Mouse (Mus musculus) embryonic facial prominence, embryonic 12.5 days (tissue): Measurements from ENCODE around the gene Ccdc9b. TPM values are rescaled to one million over a fixed set of nuclear protein-coding genes. Genes with fewer than 3 reads are reported as not detected.

ENCODE experiments used
- ATAC-seq: fragments of 200-750 bp; cut with Nextera tagmentation; 2 replicates; pipeline ENCODE4 v1.8.0; 2017; ENCODE audit not compliant: insufficient number of reproducible peaks, insufficient read depth, low FRiP score, low TSS enrichment
- H3K27ac ChIP-seq: fragments of 300-500 bp; sonication (generic); 2 replicates; pipeline ENCODE4 v1.5.1; 2016; ENCODE audit warnings: mild to moderate bottlenecking
- H3K27me3 ChIP-seq: fragments of 300-500 bp; sonication (generic); 2 replicates; pipeline ENCODE4 v1.6.1; 2016; ENCODE audit warnings: mild to moderate bottlenecking, moderate library complexity
- H3K36me3 ChIP-seq: fragments of 300-500 bp; sonication (generic); 2 replicates; pipeline ENCODE4 v1.6.1; 2016; ENCODE audit warnings: mild to moderate bottlenecking
- H3K4me1 ChIP-seq: fragments of 300-500 bp; sonication (generic); 2 replicates; pipeline ENCODE4 v1.6.1; 2016
- H3K4me2 ChIP-seq: fragments of 300-500 bp; sonication (generic); replicated peaks from 2 replicates; pipeline ENCODE4 v1.6.1; 2016; ENCODE audit warnings: mild to moderate bottlenecking, moderate library complexity
- H3K4me3 ChIP-seq: fragments of 300-500 bp; sonication (generic); 2 replicates; pipeline ENCODE4 v1.5.1; 2016; ENCODE audit warnings: mild to moderate bottlenecking
- H3K9ac ChIP-seq: fragments of 300-500 bp; sonication (generic); 2 replicates; pipeline ENCODE4 v1.6.1; 2016; ENCODE audit warnings: mild to moderate bottlenecking, moderate library complexity
- H3K9me3 ChIP-seq: fragments of 300-500 bp; sonication (generic); 2 replicates; pipeline ENCODE4 v1.6.1; 2016; ENCODE audit warnings: mild to moderate bottlenecking, moderate library complexity
- WGBS: fragments of 180-500 bp; shearing (Covaris S2); methylation state at CpG from one replicate; pipeline ENCODE4 v1.1.7; 2016; 5-methylcytosine and 5-hydroxymethylcytosine counted together
- polyA plus RNA-seq: library from polyadenylated mRNA; unstranded; fragments of >200 nt; fragmentation: Nextera tagmentation; extraction: Ambion mirVana; gene quantifications from 2 replicates; pipeline ENCODE4 v1.2.1, GENCODE M21; 2016

Ccdc9b gene
- polyA plus RNA-seq, 1 experiment from 2014 or later: 1.5 TPM

- no peak within 1 kb of the TSS for H3K9ac ChIP-seq
Observed at GRCm38 (mm10) chr2:118728337-118728736, 34.1 kb downstream of the Ccdc9b start, which contains the start of gene Plcb2. Gene Plcb2, minus strand, starts transcription at chr2:118728438.

GRCm38 (mm10) chr2:118727911-118728310 is 34.5 kb downstream of the Ccdc9b start:
- Histone ChIP-seq H3K9me3 (no peaks in the 10 kb centered on the region), H3K27ac (no peak overlapping the region), H3K4me3 (no peak overlapping the region), H3K27me3 (peaks cover 39% of the 10 kb centered on the region), H3K9ac (no peak overlapping the region), H3K4me1 (peaks cover 17% of the 10 kb centered on the region), H3K36me3 (no peaks in the 10 kb centered on the region), H3K4me2 (no peak overlapping the region)
- 20% methylated on average over 9 of the region's 9 CpGs for WGBS
- ATAC-seq: no peak

More at GRCm38 (mm10) chr2:118728337-118728736, 34.1 kb downstream of the Ccdc9b start, which contains the start of gene Plcb2:
- H3K27me3 ChIP-seq: peaks cover 40% of the 10 kb centered on the region
- H3K27ac ChIP-seq: no peak within 1 kb of the TSS
- H3K36me3 ChIP-seq: no peaks in the 10 kb centered on the region
- no peak within 1 kb of the TSS for H3K4me2 ChIP-seq
- no peaks in the 10 kb centered on the region for H3K9me3 ChIP-seq
- 9% methylated on average over 7 of the region's 7 CpGs for WGBS
- H3K4me1 ChIP-seq: peaks cover 17% of the 10 kb centered on the region
- no peak; the same call in 1 of the 2 replicates for ATAC-seq
- H3K4me3 ChIP-seq: no peak within 1 kb of the TSS

GRCm38 (mm10) chr2:118726873-118727272 is 35.6 kb downstream of the Ccdc9b start:
- H3K4me2 ChIP-seq: no peak overlapping the region
- peaks cover 38% of the 10 kb centered on the region for H3K27me3 ChIP-seq
- peaks cover 17% of the 10 kb centered on the region for H3K4me1 ChIP-seq
- no peak overlapping the region for H3K9ac ChIP-seq
- no peaks in the 10 kb centered on the region for H3K36me3 ChIP-seq
- ATAC-seq: no peak
- H3K4me3 ChIP-seq: no peak overlapping the region
- 85% methylated on average over 2 of the region's 2 CpGs for WGBS
- no peaks in the 10 kb centered on the region for H3K9me3 ChIP-seq
- H3K27ac ChIP-seq: no peak overlapping the region

- no peak overlapping the region for H3K27ac ChIP-seq
Observed at GRCm38 (mm10) chr2:118725511-118725910, 37.0 kb downstream of the Ccdc9b start.

GRCm38 (mm10) chr2:118723693-118724486 is 38.6 kb downstream of the Ccdc9b start:
- 84% methylated on average over 15 of the region's 15 CpGs for WGBS
- H3K27me3 ChIP-seq: peaks cover 29% of the 10 kb centered on the region
- no peak for ATAC-seq

More at GRCm38 (mm10) chr2:118725511-118725910, 37.0 kb downstream of the Ccdc9b start:
- no peak overlapping the region for H3K9ac ChIP-seq
- no peak overlapping the region for H3K4me3 ChIP-seq
- ATAC-seq: no peak
- peaks cover 16% of the 10 kb centered on the region for H3K4me1 ChIP-seq
- H3K27me3 ChIP-seq: peaks cover 30% of the 10 kb centered on the region
- H3K36me3 ChIP-seq: no peaks in the 10 kb centered on the region
- no peaks in the 10 kb centered on the region for H3K9me3 ChIP-seq
- no peak overlapping the region for H3K4me2 ChIP-seq
- 82% methylated on average over 4 of the region's 4 CpGs for WGBS

GRCm38 (mm10) chr2:118716677-118717076 is 45.8 kb downstream of the Ccdc9b start:
- Histone ChIP-seq H3K4me1 (peaks cover under 1% of the 10 kb centered on the region), H3K27ac (no peak overlapping the region), H3K9ac (no peak overlapping the region), H3K4me2 (no peak overlapping the region), H3K9me3 (no peaks in the 10 kb centered on the region), H3K27me3 (peaks cover 27% of the 10 kb centered on the region), H3K36me3 (no peaks in the 10 kb centered on the region), H3K4me3 (no peak overlapping the region)
- 86% methylated on average over 5 of the region's 5 CpGs for WGBS
- no peak for ATAC-seq

More at GRCm38 (mm10) chr2:118723693-118724486, 38.6 kb downstream of the Ccdc9b start:
- Histone ChIP-seq H3K4me2 (no peak overlapping the region), H3K27ac (no peak overlapping the region), H3K4me1 (peaks cover 10% of the 10 kb centered on the region), H3K4me3 (no peak overlapping the region), H3K9me3 (no peaks in the 10 kb centered on the region), H3K36me3 (no peaks in the 10 kb centered on the region), H3K9ac (no peak overlapping the region)

GRCm38 (mm10) chr2:118714230-118714629 is 48.2 kb downstream of the Ccdc9b start:
- Histone ChIP-seq H3K27me3 (peaks cover 49% of the 10 kb centered on the region), H3K9me3 (no peaks in the 10 kb centered on the region), H3K27ac (no peak overlapping the region), H3K36me3 (no peaks in the 10 kb centered on the region), H3K9ac (no peak overlapping the region), H3K4me3 (no peak overlapping the region), H3K4me2 (no peak overlapping the region), H3K4me1 (peaks cover 13% of the 10 kb centered on the region)
- ATAC-seq: no peak
- 52% methylated on average over 4 of the region's 4 CpGs for WGBS

GRCm38 (mm10) chr2:118713631-118714030 is 48.8 kb downstream of the Ccdc9b start:
- WGBS: 86% methylated on average over 6 of the region's 6 CpGs
- no peak for ATAC-seq
- Histone ChIP-seq H3K36me3 (no peaks in the 10 kb centered on the region), H3K4me1 (peaks cover 13% of the 10 kb centered on the region), H3K9me3 (no peaks in the 10 kb centered on the region), H3K4me3 (no peak overlapping the region), H3K27me3 (peaks cover 51% of the 10 kb centered on the region), H3K27ac (no peak overlapping the region), H3K4me2 (no peak overlapping the region), H3K9ac (no peak overlapping the region)

GRCm38 (mm10) chr2:118711038-118711494 is 51.4 kb downstream of the Ccdc9b start:
- peak overlapping the region; percentile 37 for H3K4me3 ChIP-seq
- H3K9ac ChIP-seq: peak overlapping the region; percentile 39
- H3K27ac ChIP-seq: no peak overlapping the region
- WGBS: under 1% methylated on average over 36 of the region's 36 CpGs
- no peaks in the 10 kb centered on the region for H3K36me3 ChIP-seq
- H3K4me1 ChIP-seq: peaks cover 16% of the 10 kb centered on the region
- peaks cover 76% of the 10 kb centered on the region for H3K27me3 ChIP-seq
- no peaks in the 10 kb centered on the region for H3K9me3 ChIP-seq
- peak overlapping the region; percentile 77 for H3K4me2 ChIP-seq
- peak; percentile 24; the same call in 1 of the 2 replicates for ATAC-seq

- Histone ChIP-seq H3K27me3 (peaks cover 89% of the 10 kb centered on the region), H3K4me3 (no peak overlapping the region), H3K27ac (no peak overlapping the region), H3K4me2 (no peak overlapping the region), H3K4me1 (peaks cover 16% of the 10 kb centered on the region), H3K36me3 (no peaks in the 10 kb centered on the region), H3K9me3 (no peaks in the 10 kb centered on the region), H3K9ac (no peak overlapping the region)
- 19% methylated on average over 4 of the region's 4 CpGs for WGBS
- no peak for ATAC-seq
Observed at GRCm38 (mm10) chr2:118709655-118710221, 52.7 kb downstream of the Ccdc9b start.

- Histone ChIP-seq H3K4me1 (peaks cover 24% of the 10 kb centered on the region), H3K9ac (no peak overlapping the region), H3K27me3 (peaks cover 100% of the 10 kb centered on the region), H3K4me3 (no peak overlapping the region), H3K4me2 (no peak overlapping the region), H3K9me3 (no peaks in the 10 kb centered on the region), H3K27ac (no peak overlapping the region), H3K36me3 (no peaks in the 10 kb centered on the region)
- 83% methylated on average over 4 of the region's 4 CpGs for WGBS
- no peak for ATAC-seq
Observed at GRCm38 (mm10) chr2:118708472-118708871, 54.0 kb downstream of the Ccdc9b start.

GRCm38 (mm10) chr2:118706436-118706835 is 56.0 kb downstream of the Ccdc9b start:
- H3K4me3 ChIP-seq: no peak overlapping the region
- H3K9me3 ChIP-seq: no peaks in the 10 kb centered on the region
- peaks cover 32% of the 10 kb centered on the region for H3K4me1 ChIP-seq
- no peak overlapping the region for H3K27ac ChIP-seq
- no peak for ATAC-seq
- no peaks in the 10 kb centered on the region for H3K36me3 ChIP-seq
- peaks cover 100% of the 10 kb centered on the region for H3K27me3 ChIP-seq
- no peak overlapping the region for H3K9ac ChIP-seq
- 8% methylated on average over 6 of the region's 6 CpGs for WGBS
- H3K4me2 ChIP-seq: no peak overlapping the region
